Mouse (Mus musculus) C2C12 (cell line): ENCODE measurements around the gene Gm12569.

Experiments used
- CTCF ChIP-seq: IDR thresholded peaks from one replicate; pipeline ENCODE4 v1.5.1; 2011; ENCODE audit not compliant: control insufficient read depth, insufficient read depth, insufficient read length
- MAX ChIP-seq: IDR thresholded peaks from one replicate; pipeline ENCODE4 v1.6.1; 2011; ENCODE audit warnings: mild to moderate bottlenecking, control low read depth
- MYOD1 ChIP-seq: IDR thresholded peaks from one replicate; pipeline ENCODE4 v1.6.1; 2011; ENCODE audit warnings: low read depth; ENCODE audit not compliant: control insufficient read depth, insufficient read length
- MYOG ChIP-seq: IDR thresholded peaks from one replicate; pipeline ENCODE4 v1.6.1; 2011; ENCODE audit not compliant: control insufficient read depth, insufficient read length; ENCODE audit errors: extremely low read depth
- USF1 ChIP-seq: IDR thresholded peaks from one replicate; pipeline ENCODE4 v1.6.1; 2011; ENCODE audit warnings: low read depth, mild to moderate bottlenecking, control low read depth, moderate library complexity

GRCm38 (mm10) chr11:51214021-51214420, 6.3 kb upstream of the Gm12569 start:
- no peak for TF ChIP-seq CTCF
- TF ChIP-seq USF1, result no peak
- no peak for TF ChIP-seq MYOD1
- TF ChIP-seq MYOG, result no peak
- no peak for TF ChIP-seq MAX
